Mouse (Mus musculus) urinary bladder, postnatal 25 days (tissue): Measurements from ENCODE around the gene Ndufb5.
"Not testable (repeated sequence)": the region's sequence is repeated elsewhere in the genome, so short reads cannot be mapped to it uniquely, and the experiment has no call there.

Experiments
- DNase-seq: peaks from one replicate; pipeline ENCODE4 v3.0.0; 2022; ENCODE audit warnings: low spot score

The Ndufb5 gene

DNA sequence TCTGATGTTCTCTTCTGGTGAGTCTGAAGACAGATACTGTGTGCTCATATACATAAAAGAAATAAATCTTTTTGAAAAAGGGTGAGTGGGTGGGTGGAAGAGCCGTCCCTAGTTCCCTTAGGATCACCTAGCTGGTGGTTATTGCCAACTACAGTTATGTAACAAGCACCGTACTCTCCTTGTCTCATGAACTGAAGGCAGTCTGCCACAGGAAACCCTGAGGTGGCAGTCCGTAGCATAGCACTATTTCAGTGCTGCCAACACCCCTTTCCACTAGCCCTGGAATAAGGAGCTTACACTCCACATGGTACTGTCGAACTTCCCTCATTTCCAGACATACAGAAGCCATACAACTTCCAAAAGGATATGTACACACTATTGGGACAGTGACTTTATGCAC is 8.9 kb upstream of the Ndufb5 start:
- no peak for DNase-seq

DNA sequence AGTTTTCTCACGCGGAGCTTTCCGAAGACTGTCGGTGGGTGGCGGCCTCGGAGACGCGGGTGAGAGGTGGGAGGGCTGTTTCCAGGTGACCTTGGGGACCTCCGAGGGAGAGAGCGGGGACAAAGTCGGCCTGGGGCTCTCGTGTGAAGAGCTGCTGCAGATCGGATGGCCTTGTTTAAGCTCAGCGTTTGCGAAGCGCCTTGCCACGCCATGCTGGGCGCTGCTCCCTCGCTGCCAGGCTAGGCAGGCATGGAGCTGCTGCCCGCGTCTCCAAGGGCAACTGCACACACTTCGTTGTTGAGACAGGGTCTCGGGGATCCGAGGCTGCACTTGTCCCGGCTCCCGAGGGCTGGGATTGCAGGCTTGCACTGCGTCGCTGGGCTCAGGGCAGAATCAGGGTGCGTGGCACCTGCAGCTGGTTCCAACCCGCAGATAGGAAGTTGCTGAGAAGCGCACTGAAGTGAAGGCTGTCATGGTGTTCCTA is 424 bp downstream of the Ndufb5 start, which contains the start of gene Mrpl47:
Gene Mrpl47 (minus strand): TSS at position 434 of the 484 bp plus-strand sequence.
- DNase-seq, result no peak

DNA sequence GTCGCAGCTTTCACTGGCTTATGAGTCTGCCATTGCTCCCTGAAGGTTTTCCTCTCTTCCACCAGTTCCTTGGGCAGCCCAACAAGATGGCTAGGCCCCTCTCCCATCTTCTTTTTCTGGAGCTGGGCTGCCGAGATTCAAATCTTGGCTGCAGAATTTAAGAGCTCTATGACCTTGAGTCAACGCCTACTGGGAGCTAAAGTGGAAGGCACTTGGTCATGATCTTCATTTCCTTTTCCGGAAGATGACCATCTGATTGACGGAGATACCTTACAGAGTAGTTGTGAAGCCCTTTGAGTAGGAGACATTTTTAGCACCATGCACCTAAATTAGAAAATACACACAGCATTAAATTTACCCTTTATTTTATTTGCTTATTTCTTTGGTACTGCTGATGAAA is 1.8 kb downstream of the Ndufb5 start:
- DNase-seq, result no peak

DNA sequence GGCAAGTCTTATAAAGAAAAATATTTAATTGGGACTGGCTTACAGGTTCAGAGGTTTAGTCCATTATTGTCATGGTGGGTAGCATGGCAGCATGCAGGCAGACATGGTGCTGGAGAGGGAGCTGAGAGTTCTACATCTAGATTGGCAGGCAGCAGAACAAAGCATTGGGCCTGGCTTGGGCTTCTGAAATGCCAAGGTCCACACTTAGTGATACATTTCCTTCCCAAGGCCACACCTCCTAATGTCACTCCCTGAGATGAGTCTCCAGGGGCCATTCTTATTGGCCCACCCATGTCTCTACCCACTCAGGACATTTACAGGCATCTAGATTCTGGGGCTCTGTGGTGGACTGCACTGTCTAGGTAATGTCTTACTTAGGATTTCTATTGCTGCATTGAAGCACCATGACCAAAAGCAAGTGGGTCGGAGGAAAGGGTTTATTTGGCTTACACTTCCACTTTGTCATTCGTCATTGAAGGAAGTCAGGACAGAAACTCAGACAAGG is 5.5 kb downstream of the Ndufb5 start:
- no peak for DNase-seq

- DNase-seq, result no peak
These were observed 8.2 kb downstream of the Ndufb5 start for GRCm38 (mm10) chr3:32745001-32745400.

- not testable (repeated sequence) for DNase-seq
These were observed 8.6 kb downstream of the Ndufb5 start for GRCm38 (mm10) chr3:32745426-32745825.

DNA sequence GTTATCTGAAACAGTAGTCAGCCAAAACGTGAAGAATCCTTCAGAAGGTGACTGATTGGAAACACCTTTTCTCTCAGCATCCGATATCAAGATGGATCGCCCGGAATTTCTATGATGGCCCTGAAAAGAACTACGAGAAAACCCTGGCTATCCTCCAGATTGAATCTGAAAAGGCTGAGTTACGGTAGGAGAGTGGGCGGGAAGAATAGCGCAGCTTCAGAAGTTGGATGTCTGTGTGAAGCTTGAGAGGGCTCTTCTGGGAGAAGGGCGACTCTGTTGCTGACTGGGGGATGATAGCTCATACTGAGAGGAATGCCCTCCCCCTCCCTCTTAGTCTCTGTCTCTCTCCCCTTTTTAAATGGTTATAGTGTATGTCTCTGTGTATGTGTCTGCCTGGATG is 11.6 kb downstream of the Ndufb5 start:
- no peak for DNase-seq

- DNase-seq, result no peak
These were observed 13.2 kb downstream of the Ndufb5 start for GRCm38 (mm10) chr3:32749820-32750579.

- DNase-seq, result no peak
These were observed 17.7 kb downstream of the Ndufb5 start for GRCm38 (mm10) chr3:32754384-32754915.

DNA sequence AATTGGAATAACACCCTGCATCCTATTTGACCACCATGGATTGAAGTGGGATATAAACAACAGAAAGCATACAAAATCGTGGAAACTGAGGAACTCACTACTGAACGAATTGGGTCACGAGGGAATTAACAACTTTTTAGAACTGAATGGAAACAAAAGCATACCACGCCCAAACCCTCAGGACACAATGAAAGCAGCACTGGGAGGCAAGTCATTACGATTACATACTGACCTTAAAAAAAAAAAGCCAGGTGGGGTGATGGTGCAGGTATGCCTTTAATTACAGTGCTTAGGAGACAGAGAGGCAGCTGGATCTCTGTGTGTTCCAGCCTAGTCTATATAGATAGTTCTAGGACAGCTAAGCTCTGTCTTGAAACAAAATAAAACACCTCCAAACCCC is 22.4 kb downstream of the Ndufb5 start:
- DNase-seq, result no peak

GRCm38 (mm10) chr3:32762962-32763361 is 26.2 kb downstream of the Ndufb5 start:
- DNase-seq, result no peak

DNA sequence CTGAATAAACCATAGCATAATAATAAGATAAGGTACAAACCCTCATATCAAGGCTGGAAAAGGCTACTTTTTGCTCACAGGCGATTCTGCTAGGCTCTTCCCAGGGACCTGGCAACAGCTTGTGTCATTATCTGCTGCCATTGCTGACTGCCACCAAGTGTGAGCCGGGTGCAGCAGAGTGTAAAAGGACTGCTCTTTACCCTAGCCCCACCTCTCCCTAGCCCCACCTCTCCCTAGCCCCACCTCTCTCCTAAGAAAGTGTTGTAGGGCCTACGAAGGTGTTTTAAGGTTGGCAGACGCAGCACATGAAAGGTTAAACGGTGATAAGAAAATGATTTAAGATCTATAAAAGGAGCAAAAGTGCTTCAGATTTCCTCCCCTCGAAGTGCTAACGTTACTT is 27.1 kb downstream of the Ndufb5 start:
- no peak for DNase-seq

DNA sequence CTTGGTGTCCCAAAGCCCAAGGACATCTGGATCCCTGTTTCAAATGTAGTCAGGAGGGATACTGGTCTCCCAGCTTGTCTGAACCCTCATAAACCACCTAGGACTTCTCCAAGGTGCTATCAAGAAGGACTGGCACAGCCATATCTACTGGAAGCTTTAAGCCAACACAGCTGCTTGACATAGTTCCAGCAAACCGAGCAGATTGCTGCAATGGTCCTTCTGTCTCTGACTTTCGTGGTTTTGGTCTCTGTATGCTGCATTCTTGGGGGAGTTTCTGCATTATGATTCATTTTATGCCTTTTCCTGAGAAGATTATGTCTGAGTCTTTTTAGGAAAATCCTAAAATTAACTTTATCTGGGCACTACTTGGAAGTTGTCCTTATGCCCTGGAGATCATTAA is 34.0 kb downstream of the Ndufb5 start:
- no peak for DNase-seq
